Mouse (Mus musculus) adrenal gland, postnatal 25 days (tissue): ENCODE measurements around the gene Rbbp8nl. TPM values are rescaled to one million over a fixed set of nuclear protein-coding genes. Genes with fewer than 3 reads are reported as not detected.
"Not testable (repeated sequence)": the region's sequence is repeated elsewhere in the genome, so short reads cannot be mapped to it uniquely, and the experiment has no call there.

Experiments used
- DNase-seq: peaks from one replicate; pipeline ENCODE4 v3.0.0; 2021; ENCODE audit warnings: mixed read lengths
- total RNA-seq: library from RNA; stranded (reverse); gene quantifications from 2 replicates; pipeline ENCODE4 v1.2.3, GENCODE M21; 2021

Rbbp8nl gene
- total RNA-seq, 1 experiment from 2014 or later = not detected

DNA sequence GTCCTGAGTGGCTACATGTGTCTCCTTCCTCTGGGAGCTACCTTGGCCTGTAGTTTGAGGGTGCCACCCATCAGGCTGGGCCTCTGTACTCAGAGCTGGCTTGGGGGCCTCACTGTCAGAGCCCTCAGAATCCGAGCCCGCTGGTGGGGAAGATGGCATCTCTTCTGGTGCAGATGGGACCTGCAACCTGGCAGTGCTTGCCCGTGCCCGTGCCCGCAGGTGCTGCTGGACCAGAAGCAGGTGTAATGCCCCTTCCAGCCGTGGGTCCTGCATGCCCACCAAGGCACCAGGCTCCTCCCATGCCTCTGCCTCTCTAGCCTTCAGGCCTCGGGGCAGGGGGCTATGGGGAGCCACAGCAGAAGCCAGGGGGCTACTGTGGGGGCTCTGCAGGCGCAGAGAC is 10.4 kb downstream of the Rbbp8nl start:
- DNase-seq = no peak

DNA sequence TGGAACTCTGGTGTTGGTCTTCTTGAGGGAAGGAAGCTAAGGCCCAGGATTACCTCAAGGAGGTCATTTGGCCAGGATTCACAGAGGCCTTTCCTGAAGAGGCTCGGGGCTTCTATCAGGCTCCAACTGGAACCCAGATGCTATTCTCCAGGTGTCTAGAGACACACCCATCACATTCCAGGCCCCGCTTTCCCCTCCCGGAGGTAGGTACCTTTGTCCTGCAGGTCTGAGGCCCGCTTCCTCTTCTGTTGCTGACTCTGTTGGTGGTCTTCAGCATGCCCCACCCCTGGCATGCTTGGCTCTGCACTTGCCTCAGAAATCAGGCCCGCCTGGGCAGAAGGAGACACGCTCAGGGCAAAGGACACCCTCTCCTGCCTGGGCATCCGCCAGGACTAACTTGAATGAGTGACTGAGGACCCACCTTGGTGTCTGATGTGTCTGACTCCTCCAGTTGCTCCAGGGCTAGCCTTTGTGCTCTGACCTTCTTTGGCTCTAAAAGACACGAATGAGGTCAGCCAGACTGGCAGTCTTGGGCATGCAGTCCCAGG is 11.8 kb downstream of the Rbbp8nl start:
- no peak for DNase-seq

DNA sequence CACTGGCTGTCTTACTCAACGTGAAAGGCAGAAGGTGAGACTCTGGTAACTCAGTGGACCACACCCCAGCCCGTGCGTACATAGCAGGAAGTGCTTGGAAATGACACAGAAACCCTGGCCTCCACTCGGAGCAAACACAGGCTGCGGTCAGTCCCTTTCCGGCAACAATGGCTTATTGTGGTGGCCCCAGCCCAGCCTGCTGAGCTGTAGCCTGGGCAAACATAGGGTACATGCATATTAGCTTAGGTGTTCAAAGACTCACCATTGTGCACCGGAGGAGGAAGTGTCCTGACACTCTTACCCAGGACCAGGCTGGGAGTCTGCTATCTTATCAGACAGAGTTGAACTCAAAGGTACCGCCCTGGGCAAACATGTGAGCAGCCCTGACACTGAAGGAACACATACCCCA is 12.8 kb downstream of the Rbbp8nl start:
- no peak for DNase-seq

DNA sequence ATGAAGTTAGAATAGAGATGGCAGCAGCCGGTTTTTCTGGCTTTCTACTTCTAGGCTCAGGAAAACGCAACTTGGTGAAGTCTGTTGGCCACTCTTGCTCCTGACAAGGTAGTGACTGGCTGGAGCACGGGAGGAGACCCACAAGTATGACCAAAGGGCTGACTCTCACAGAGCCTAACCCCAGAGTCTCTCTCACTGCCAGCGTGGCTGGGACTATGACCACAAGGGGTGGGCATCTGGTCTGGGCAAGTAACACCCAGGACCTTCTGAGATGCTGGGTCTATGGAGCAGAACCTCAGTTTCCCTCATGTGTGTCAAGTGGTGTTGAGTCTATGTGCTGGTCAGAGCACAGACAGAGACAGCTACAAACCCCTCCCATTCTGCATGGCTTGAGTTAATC is 13.3 kb downstream of the Rbbp8nl start:
- no peak for DNase-seq

DNA sequence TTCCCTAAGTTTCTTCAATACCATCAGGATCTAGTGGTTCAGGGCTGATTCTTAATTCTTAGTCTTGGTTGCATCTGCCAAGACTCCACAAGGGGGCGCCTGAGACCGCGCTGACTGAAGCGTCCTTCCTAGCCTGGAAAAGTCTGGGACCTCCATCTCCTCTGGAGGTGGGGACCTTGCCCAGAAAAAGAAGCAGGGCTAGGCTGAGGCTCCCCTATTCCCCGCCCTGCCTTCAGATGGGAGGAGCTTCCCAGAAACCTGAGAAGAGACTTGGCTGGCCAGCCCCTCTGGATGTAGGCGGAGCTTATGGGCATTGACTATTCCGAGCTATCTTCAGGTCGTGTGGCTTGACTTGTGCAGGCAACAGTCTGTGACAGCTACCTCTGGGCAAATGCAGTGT is 13.8 kb downstream of the Rbbp8nl start:
- peak; percentile 79 for DNase-seq

DNA sequence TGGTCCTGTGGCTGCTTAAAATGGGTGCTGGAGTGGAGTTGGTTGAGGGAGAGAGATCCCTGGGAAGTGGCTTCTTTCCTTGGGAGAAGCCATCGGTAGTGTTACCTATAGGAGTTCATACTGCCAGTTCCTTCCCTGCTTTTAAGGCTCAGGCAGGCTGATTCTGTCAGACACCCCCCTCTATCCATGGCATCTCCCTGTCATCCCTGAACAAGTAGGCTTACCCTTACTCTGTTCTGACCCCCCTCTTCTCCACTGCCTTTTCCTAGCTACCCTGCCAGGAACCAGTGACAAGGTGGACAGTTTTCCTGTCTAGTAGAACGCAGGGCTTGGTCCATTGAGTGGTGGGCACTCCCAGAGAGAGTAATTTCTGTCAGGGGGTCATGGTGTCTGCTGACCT is 15.2 kb downstream of the Rbbp8nl start:
- no peak for DNase-seq

DNA sequence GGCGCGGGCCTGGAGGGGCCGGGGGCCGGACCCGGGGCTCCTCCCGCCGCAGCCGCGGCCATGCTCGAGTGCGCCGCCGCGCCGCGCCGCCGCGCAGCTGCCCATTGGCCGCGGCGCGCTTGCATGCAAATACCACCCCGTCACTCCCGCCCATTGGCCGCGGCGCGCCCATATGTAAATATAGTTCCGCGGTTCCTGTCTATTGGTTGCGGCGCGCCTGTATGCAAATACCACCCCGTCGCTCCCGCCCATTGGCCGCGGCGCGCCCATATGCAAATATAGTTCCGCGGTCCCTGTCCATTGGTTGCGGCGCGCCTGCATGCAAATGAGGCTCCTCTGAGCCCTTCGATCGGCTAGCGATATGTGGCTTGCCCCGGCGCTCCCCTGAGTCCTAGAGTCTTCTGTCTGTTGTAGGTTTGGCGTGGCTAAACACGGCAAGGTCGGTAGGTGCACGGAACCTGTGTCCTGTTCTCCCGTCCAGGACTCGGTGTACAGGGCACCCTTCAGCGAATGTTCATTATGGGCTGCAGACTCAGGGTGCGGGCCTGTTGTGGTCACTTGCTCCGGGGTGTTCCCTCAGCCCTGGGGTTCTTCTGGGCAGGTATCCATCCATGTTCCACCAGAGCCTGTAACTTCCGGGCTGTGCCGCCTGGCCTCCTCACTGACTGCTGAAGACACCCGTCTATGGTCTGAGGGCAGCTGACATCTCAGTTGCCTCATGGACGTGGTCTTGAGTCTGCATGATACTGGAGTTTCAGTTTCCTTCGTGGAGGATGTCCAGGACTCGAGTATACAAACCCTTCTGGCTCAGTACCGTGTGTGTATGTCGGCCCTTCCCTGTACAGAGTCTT is 16.1 kb downstream of the Rbbp8nl start, which contains the start of gene Cables2:
Cables2 (minus strand) TSS at position 103 of the 851 bp plus-strand sequence.
- DNase-seq = peak; percentile 93

DNA sequence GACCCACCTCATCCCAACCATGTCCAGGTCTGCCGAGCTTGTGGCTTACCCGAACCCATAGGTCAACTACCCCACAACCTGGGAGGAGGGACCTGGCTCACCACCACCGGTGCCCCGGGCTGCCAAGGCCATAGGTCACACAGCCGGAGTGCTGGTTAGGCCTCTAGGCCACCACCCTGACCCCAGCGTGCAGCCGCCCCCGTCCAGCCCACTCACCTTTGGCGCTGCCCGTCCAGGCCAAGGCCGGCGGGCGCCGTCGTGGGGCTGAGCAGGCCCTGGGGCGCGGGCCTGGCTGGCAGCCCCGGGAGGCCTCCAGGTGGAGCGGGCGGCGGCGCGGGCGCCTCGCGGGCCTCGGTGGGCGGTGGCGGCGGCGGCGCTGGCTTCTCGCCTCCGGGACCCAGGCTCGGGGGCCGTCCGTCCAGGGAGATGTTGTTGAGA is 16.8 kb downstream of the Rbbp8nl start:
- DNase-seq = no peak

DNA sequence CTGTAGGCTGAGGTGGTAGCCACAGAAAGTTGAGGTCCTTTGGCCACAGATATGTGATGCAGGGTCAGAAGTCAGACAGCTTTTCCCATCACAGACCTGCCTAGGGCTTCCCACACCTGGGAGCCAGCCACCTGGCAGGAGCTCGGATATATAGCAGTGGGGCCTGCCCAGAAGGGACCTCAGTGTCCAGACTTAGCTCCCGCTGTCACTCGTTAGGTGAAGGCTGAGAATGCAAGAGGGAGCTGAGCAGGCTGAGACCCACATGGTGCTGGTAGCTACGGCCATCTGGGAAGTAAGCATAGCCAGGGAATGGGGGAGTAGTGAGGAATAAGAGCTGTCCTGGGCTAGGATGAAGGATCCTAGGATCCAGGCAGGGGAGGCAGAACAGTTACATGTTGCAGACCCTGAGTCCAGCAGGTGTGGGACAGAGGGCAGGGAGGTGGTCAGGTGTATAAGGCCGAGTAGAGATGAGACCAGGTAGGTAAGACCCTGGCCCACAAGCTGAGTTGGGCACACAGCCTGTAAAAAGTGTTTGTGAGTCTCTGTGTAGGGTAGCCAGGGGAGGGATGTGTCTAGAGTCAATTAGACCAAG is 17.8 kb downstream of the Rbbp8nl start:
- DNase-seq = no peak

DNA sequence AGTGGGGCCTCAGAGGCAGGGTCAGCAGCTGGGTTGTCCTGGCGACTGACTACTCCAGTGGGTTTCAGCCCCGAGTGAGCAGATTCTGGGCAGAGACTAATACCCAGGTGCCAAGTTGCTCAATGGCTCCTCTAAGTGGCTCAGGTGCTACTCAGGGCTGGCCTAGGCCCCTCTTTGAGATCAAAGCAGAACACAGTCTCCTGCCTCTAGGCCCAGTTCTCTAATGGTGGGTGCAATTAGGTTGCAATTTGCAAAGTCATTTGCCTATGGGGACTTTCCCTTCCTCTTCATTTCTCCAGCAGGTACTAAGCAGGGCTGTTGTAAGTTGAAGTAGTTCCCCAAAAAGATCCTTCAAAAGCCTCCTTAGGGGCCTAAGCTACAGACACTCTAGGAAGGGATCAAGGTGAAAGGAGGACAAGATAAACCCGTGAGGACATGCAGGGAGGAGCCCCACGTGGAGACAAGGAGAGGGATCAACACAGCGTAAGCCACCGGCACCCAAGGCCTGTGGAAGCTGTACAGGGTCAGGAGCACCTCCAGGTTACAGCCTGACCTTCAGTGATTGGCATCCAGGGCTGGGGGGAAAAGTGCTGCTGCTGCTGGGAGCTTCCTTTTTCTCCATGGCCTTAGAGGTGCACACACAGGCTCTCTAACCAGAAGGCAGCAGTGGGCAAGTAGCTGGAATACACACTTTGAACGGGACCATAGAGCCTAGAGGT is 19.0 kb downstream of the Rbbp8nl start:
- no peak for DNase-seq

DNA sequence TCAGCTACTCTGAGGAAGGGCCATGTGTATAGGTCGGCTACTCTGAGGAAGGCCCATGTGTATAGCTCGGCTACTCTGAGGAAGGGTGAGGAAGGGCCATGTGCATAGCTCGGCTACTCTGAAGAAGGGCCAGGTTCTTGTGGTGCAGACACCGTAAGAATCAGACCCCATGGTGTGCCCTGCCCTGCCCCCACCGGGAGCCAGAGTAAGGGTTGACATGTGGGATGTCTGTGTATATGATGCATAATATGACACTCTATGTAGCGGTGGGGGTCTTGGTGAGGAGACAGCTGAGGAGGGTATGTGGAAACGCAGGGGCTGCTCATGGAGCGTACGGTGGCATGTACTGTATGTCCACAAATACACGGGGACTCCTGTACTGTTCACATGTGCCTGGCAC is 20.4 kb downstream of the Rbbp8nl start:
- no peak for DNase-seq

DNA sequence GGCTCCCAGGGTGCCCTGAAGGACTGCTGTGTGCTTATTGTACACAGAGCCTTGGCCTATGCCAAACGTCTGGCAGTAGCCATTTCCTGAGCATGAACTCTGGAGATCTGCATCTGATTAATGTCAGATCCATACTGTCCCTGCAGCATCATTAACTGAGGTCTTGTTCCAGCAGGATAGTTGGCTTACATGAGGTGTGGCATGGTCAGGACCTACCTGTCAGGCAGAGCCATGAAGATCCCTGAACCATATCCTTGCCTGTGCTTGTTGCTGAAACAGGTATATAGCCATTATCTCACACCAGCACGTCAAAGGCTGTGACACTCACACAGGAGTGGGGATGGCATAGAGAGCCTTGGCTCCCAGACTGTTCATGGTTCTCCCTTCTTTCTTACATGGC is 21.7 kb downstream of the Rbbp8nl start:
- DNase-seq = no peak

DNA sequence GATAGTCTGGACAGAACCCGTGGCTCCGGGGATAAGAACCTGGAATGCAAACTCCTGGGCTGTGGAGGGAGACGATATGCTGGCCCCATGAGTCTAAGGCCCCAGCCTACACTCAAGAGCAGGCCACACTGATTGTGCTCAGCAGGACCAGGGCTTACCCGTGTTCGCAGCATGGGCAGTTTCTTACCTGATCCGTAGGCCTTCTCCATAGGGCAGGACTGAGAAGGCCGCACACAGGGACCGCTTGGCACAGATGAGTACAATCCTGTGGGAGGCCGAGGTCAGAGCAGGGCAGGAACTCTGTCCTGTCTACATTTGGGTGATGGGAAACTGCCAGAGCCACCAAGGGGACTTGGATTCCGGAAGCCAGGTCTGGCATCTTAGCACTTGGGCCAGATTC is 26.8 kb downstream of the Rbbp8nl start:
- DNase-seq = no peak

DNA sequence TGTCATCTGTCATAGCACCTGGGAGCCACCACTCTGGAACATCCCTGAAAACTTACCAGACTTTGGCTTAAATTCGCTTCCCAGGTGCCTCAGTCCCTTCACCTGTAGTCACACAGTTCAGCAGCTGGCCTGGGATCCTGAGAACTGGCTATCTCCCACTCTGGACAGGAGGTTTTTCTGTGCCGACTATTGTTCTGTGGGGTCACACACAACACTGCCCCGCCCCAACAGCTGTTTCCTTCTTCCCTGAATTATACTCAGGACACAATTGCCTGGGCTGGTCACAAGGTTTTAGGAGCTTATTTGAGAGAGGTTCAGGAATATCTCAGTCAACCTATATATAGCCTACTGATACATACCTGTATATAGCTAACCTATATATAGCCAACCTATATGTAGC is 27.2 kb downstream of the Rbbp8nl start:
- DNase-seq = no peak

DNA sequence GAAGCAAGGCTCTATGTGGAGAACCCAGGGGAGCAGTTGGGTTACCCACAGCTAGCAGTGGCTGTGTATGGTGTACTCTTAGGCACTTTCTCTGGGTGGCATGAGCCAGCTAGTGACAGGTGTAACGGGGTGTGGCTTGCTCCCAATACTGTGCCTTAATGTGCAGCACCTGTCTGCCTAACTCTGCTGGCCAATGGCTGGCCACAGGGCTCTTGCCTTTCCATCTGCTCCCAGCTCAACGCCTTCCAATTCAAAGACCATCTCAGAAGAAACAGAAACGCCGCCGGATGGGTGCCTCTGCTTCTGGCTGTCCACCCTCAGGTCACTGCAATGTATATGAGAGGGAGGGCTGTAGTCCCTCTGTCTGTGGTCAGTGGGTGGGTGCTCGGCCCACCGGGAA is 27.8 kb downstream of the Rbbp8nl start:
- no peak for DNase-seq

DNA sequence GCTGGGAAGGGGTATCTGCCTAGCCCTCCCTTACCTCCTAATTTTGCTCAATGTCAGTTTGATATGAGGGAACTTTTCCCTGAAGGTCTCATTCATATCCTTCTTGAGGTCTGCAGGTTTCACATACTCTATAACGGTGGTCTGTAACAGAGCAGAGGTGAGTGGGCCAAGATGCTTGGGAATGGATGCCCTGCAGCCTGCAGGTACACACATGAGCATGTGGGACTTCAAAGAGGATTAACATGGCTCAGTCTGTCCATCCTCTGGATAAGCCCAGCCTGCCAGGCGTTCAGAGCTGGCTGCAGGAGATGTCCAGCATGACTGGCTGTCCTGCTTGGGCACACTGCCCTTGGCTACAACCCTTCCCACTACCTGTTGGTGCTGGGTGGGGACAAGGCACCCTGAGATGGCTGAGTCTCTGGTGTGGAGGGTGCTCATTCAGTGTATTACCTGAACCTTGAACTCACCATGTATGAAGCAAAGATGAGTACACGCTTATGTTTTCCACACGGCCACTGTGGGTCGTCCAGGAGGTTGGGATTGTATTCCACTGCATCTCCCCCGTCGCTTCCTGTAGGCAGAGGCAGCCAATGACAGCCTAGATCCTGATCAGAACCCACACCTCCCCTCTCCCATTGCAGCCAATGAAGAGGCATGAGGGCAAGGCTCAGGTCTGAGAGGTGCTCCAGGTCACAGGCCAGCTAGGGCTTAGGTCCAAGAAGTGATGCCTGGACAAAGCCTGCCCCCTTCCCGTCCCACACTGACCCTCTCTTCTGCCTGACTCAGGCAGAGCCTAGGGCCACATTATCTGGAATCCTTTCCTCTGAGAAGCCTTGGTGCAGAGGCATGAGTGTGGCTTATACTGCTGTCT is 28.8 kb downstream of the Rbbp8nl start:
- DNase-seq = no peak

DNA sequence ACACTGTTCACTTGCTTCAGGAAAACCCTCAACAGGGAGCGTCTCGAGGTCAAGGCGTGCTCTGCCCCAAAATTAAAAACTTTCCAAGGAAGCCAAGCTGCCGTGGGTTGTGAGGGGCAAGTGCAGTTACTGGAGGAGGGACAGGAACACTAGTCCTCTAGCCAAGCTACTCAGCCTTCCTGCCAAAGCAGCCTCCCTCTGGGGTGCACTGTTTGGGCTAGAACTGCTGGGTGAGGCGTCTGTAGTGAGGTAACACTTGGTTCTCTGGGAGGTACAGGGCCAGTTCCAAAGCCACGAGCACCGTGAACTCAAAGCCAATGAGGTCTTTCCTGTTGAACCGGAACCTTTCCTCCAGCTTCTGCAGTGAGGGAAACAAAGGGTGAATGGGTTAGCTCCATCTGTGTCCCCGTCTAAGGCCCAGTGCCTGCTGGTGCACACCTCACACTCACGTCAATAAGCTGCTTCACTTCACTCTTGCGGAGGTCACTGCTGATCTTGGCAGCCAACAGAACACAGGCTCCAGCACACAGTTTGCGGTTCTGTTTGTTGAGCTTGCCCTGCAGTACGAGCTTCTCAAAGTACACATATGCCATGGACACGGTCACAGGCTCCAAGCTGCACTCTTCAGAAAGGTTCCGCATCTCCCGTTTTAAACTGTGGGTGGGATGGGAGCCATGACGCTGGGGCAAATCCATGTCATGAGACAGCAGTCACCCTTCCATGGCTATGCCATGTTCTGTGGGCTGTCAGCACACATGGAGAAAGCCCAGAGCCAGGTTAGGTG is 29.7 kb downstream of the Rbbp8nl start:
- not testable (repeated sequence) for DNase-seq

DNA sequence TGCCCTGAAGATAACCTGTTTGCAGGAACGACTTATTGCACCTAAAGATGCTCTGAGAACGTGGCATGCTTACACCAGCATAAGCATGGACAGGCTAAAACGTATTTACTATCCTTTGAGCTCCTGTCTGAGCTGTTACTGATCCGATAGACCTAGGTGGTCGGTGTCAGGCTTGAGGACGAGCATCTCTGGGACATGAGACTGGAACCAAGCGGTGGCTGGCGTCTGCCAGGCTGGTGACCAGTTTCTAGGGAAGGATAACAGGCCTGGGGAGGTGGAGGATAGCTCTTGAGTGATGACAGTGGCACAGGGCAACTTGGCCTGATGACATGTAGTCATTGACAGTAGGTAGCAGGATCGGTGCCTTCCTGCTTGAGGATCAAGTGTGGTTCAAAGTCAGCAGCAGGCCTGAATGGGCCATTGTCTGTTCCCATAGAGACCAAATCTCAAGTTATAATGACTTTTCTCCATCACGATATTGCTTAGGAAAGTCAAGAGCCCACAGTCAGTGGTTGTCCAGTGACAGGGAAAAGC is 30.7 kb downstream of the Rbbp8nl start:
- DNase-seq = not testable (repeated sequence)

DNA sequence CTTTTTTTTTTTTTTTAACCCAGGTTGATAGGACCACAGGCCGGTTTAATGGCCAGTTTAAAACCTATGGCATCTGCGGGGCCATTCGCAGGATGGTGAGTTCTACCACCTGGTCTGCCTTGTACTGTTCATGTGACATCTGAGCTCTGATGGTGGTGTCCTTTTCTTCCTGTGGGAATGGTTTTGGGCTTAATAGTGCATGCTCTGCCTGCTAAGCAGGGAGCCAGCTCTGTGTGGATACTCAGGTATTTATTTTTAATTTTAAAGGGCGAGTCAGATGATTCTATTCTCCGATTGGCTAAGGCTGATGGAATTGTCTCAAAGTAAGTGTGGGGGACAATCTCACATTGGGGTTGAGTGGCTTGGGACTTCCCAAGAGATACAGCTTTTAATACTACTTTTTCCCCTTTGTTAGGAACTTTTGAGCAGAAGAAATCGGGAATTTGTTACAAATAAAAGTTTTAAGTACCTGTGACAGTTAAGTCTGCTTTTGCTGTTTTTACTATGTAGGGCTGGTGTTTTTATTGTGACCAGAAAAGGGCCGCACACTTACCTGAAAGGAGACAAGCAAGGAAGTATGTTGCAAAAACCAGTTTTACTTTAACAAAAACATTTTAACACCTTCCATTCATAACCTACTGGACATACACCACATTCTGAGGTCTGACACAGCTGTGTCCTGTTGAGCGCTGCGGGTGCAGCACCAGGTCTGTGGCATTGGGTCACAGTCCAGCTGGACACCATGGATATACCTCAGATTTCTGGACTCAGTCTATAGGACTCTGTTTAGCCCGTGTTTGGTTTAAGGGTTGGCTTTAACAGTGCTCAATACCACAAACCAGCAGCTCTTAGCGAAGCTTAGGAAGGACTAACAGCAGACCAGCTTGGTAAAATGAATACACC is 31.5 kb downstream of the Rbbp8nl start:
- no peak for DNase-seq
